Mouse (Mus musculus): ENCODE measurements around the gene Tmem121. TPM values are rescaled to one million over a fixed set of nuclear protein-coding genes. Genes with fewer than 3 reads are reported as not detected.
A peak's percentile ranks its signal among the peaks of the same experiment; 100 is the strongest.

Gene Tmem121
- polyA plus RNA-seq (2011; ENCODE audit: insufficient read length, low read depth, missing spikeins), result 7.2 and 8.3 TPM in 2 replicates

GRCm38 (mm10) chr12:113185442-113186291 is at the start of gene Tmem121:
TSS of gene Tmem121 (plus strand) at chr12:113185930.
- Histone ChIP-seq H3K27ac (ENCODE audit: insufficient read depth, low read length) (no peak within 1 kb of the TSS), H3K4me1 (ENCODE audit: control insufficient read depth, insufficient read depth, low read length) (no peaks in the 10 kb centered on the region; the same call in 1 of the 2 replicates), H3K4me3 (ENCODE audit: insufficient read depth, low read length) (peak within 1 kb of the TSS; percentile 64)
- TF ChIP-seq POLR2A (IDR thresholded peaks at IDR 0.05; ENCODE audit: low read depth, low read length), result peak; percentile 52
- no peak for TF ChIP-seq CTCF (IDR thresholded peaks at IDR 0.05; ENCODE audit: borderline replicate concordance, insufficient read depth, low read length)

GRCm38 (mm10) chr12:113136492-113137020 is 49.2 kb upstream of the Tmem121 start:
- no peak overlapping the region for H3K4me3 ChIP-seq (ENCODE audit: insufficient read depth, low read length)
- H3K27ac ChIP-seq (ENCODE audit: insufficient read depth, low read length), result no peak overlapping the region
- TF ChIP-seq CTCF (IDR thresholded peaks at IDR 0.05; ENCODE audit: borderline replicate concordance, insufficient read depth, low read length) (no peak), POLR2A (IDR thresholded peaks at IDR 0.05; ENCODE audit: low read depth, low read length) (no peak)
- peaks cover 2% of the 10 kb centered on the region; the same call in 1 of the 2 replicates for H3K4me1 ChIP-seq (ENCODE audit: control insufficient read depth, insufficient read depth, low read length)

- TF ChIP-seq POLR2A (IDR thresholded peaks at IDR 0.05; ENCODE audit: low read depth, low read length), result no peak
- peaks cover 2% of the 10 kb centered on the region; the same call in 1 of the 2 replicates for H3K4me1 ChIP-seq (ENCODE audit: control insufficient read depth, insufficient read depth, low read length)
- no peak overlapping the region for H3K27ac ChIP-seq (ENCODE audit: insufficient read depth, low read length)
- no peak overlapping the region for H3K4me3 ChIP-seq (ENCODE audit: insufficient read depth, low read length)
Observed at GRCm38 (mm10) chr12:113137260-113138213, 48.2 kb upstream of the Tmem121 start.

GRCm38 (mm10) chr12:113138291-113138690 is 47.4 kb upstream of the Tmem121 start:
- no peak overlapping the region for H3K4me3 ChIP-seq (ENCODE audit: insufficient read depth, low read length)
- peaks cover 2% of the 10 kb centered on the region; the same call in 1 of the 2 replicates for H3K4me1 ChIP-seq (ENCODE audit: control insufficient read depth, insufficient read depth, low read length)
- TF ChIP-seq CTCF (IDR thresholded peaks at IDR 0.05; ENCODE audit: borderline replicate concordance, insufficient read depth, low read length) (no peak), POLR2A (IDR thresholded peaks at IDR 0.05; ENCODE audit: low read depth, low read length) (no peak)
- H3K27ac ChIP-seq (ENCODE audit: insufficient read depth, low read length), result no peak overlapping the region

GRCm38 (mm10) chr12:113138901-113139864 is 46.5 kb upstream of the Tmem121 start:
- Histone ChIP-seq H3K27ac (ENCODE audit: insufficient read depth, low read length) (no peak overlapping the region), H3K4me3 (ENCODE audit: insufficient read depth, low read length) (no peak overlapping the region), H3K4me1 (ENCODE audit: control insufficient read depth, insufficient read depth, low read length) (peaks cover 2% of the 10 kb centered on the region; the same call in 1 of the 2 replicates)
- no peak for TF ChIP-seq CTCF (IDR thresholded peaks at IDR 0.05; ENCODE audit: borderline replicate concordance, insufficient read depth, low read length)
- TF ChIP-seq POLR2A (IDR thresholded peaks at IDR 0.05; ENCODE audit: low read depth, low read length), result no peak

- Histone ChIP-seq H3K4me3 (ENCODE audit: insufficient read depth, low read length) (peak within 1 kb of the TSS; percentile 75), H3K27ac (ENCODE audit: insufficient read depth, low read length) (peak within 1 kb of the TSS; percentile 12; the same call in 1 of the 2 replicates), H3K4me1 (ENCODE audit: control insufficient read depth, insufficient read depth, low read length) (peaks cover 2% of the 10 kb centered on the region; the same call in 1 of the 2 replicates)
- TF ChIP-seq POLR2A (IDR thresholded peaks at IDR 0.05; ENCODE audit: low read depth, low read length) (peak; percentile 78), CTCF (IDR thresholded peaks at IDR 0.05; ENCODE audit: borderline replicate concordance, insufficient read depth, low read length) (no peak)
Observed at GRCm38 (mm10) chr12:113139908-113140615, 45.7 kb upstream of the Tmem121 start, which contains the start of gene Crip2. TSS of gene Crip2 (plus strand) at chr12:113140236.

- Histone ChIP-seq H3K4me3 (ENCODE audit: insufficient read depth, low read length) (peak overlapping the region; percentile 75), H3K4me1 (ENCODE audit: control insufficient read depth, insufficient read depth, low read length) (peaks cover 2% of the 10 kb centered on the region; the same call in 1 of the 2 replicates), H3K27ac (ENCODE audit: insufficient read depth, low read length) (peak overlapping the region; percentile 14; the same call in 1 of the 2 replicates)
- TF ChIP-seq POLR2A (IDR thresholded peaks at IDR 0.05; ENCODE audit: low read depth, low read length) (no peak), CTCF (IDR thresholded peaks at IDR 0.05; ENCODE audit: borderline replicate concordance, insufficient read depth, low read length) (no peak)
Observed at GRCm38 (mm10) chr12:113140616-113141411, 44.9 kb upstream of the Tmem121 start.

Data from embryonic fibroblast, embryonic 13.5 days (primary cell).